Mouse (Mus musculus) CD8-positive naive resting alpha-beta T cell, adult 2 months (primary cell): ENCODE results near the gene Ttll5.

Source experiments
- DNase-seq, 2 experiments: peaks; one replicate each; pipeline ENCODE4 v3.0.0; 2022; ENCODE audit warnings: low read depth in 2 of 2, low spot score in 2 of 2

Gene Ttll5

DNA sequence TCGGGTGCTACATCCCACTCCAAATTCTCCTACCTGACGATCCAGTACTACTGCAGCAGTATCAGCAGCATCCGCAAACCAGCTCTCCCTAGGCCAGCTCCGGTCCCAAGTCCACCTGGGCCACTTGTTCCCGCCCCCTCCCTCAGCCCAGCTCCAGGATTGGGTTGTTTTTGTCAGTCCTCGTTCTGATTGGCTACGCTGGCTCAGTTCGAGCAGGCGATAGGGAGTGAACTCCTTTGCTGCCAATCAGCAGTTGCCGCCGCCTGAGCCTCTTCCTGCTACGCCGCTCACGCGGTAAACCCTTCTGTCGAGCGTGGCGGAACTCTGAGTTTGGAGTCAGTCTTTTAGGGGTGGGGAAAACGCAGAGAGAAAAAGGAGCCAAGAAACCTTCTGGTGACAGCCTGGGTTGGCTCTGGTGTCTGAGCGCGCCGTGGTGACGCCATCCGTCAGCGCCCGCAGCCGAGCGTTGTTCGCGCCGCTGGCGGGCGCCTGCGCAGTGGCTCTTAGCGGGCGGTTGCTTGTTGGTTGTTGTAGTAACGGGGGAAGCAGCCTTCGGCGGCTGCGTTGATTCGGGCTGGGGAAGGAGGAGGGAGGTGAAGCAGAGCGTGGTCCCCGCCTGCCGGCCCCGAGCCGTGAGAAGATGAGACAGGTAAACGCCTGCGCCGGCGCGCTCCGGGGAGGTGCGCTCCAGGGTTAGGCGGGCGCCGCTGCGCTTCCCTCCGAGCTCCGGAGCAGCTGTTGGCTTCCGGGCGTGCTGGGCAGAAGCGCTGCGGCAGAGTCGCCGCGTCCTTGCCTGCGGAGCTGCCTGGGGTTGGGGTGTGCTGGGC is at the start of gene Ttll5, which contains the start of gene Erg28:
Ttll5 (plus strand) TSS at position 222 of the 827 bp plus-strand sequence.
Erg28 (minus strand) TSS at position 113 of the 827 bp plus-strand sequence.
- peak; percentile 92 to 94 for DNase-seq

DNA sequence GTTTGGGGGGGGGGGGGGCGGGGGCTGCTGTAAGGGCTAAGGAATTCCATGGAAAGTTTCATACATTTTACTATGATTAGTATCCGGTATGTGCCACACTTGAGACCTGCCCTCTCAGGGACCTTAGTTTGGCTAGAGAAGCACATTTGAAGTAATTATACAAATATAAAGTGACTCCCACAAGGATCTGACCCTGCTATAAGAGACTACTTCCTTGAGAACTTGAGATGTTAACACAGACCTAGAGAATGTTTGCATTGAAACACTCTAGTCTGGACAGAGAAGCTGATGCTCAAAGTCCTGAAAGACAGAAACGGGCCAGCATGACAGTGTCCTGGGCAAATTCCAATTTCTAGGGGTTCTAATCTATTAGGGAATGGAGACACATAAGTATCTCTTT is 45.5 kb upstream of the Ttll5 start:
- no peak for DNase-seq

DNA sequence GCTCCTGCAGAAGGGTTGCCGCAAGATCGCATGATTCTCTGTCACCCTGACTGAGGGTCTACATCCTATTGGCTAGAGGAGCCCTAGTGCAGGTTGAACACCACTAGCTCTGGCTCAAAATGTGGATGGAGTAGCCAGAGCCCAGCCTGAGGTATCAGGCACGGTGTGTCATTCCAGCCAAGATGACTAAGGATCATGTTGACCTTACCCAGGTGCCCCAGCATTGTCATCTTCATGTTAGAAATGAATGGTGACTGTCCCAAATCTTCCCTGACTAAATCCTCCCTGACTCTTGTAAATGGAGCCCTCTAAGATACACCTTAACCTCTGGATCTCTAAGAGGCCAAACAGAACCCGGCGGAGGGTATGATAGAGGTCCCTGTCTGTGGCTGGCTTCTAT is 44.8 kb upstream of the Ttll5 start:
- DNase-seq: no peak

DNA sequence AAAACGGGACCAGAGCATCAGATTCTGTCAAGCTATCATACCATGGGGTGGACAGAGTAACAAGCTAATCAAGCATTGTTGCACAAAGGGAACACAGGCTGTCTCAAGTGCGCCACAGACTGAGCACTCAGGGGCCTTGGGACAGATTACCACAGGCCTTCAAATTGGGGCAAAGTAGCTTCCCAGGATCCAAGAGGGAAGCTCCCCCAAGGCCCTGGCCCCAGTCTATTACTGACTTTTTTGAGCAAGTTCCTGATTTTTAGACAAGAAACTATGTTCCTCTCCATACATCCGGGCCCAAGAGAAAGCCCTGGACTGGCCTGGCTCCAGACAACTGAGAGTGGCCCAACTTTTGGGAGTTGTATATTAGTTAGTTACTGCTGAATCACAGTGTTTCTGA is 42.9 kb upstream of the Ttll5 start:
- no peak for DNase-seq

DNA sequence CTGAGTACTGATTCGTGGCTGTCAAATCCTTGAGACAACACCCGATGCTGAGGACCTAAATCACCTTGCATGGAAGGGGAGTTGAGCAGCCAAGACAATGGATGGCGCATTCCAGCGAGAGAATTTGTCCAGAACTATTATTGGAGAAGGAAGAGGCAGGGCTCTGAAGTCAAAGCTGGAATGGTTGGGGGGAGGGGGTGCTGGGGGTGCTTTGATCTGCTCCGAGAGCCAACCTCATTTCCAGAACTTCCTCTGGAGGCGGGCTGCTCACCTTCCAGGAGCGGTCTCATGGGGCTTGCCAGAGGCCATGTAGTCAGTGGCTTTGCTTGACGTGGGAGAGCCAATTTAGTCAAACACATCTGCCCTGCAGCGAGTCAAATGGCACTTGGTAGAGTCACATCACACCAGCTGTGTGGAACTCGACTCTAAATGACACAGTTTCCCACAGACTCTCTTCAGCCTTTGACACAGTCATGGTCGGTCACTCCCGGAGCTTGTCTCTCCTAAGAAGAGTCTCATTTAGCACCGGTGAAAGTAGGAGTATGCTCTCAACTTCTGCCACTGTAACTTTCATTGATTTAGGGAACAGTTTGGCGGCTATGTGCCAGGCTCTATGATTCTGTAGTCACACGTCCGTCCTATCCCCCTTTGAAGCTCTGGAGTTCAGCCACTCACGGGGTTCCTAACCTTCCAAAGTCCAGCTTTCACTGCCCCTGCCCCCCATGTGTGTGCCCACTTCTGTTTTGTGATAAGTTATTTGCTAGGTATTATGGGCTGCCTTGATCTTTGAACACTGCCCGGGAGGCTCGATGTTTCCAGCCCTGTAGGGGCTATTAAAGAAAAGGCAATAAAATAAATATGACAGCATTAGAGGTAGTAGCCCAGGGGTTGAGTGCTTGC is 39.3 kb upstream of the Ttll5 start:
- no peak for DNase-seq

DNA sequence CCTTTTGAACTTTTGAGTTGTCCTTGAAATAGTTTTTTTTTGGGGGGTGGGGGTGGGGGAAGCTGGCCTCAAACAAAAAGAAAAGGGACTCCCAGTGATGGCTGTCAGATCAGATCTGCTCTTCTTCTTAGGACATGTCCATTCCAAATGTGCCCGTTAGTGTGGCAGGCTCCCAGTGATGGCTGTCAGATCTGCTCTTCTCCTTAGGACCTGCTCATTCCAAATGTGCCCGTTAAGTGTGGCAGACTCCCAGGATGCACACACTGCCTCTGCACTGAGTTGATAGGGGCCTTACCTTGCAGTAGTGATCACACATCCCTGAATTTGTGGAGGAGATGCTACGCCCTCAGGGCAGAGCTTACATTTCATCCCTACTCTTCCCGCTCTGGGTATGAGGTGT is 32.3 kb upstream of the Ttll5 start:
- no peak for DNase-seq

DNA sequence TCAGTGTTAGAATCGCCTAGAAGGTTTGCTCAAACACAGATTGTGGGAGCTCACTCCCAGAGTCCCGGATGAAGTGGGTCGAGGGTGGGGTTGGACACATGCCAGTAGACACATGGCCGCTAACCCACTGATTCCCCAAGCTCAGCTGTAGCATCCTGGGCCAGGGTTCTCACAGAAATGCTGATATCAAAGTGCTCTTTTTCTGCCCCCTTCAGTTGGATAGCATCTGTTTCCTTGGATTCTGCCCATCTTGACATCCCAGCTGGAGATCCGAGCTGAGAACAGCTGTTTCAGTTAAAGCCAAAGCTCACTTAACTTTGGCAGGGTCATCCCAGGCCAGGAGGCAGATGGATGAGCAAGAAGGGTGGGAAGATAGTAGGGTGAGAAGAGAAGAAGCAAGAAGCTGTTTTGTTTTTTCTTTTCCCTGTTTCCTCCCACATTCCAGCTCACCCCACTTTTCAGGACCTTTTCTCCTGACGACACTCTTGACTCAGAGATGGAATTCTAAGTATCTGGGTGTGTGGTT is 31.6 kb upstream of the Ttll5 start:
- no peak for DNase-seq

DNA sequence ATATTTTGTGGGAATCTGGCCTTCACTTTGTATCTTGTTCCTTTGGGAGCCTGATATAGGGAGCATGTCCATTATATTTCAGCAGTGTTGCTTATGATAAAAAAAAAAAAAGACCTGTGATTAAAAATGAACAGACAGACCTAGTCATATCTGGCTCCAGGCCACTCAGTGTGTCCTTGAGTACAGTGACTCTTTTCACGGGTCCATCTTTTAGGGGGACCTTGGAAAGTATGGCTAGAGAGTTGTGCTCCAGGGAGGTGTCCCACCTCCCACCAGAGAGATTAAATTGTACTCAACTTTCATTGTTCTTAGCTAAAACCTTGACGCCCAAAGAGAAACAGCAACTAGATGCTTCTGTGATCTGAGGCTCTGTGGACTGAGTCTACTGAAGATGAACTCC is 30.4 kb upstream of the Ttll5 start:
- no peak for DNase-seq

DNA sequence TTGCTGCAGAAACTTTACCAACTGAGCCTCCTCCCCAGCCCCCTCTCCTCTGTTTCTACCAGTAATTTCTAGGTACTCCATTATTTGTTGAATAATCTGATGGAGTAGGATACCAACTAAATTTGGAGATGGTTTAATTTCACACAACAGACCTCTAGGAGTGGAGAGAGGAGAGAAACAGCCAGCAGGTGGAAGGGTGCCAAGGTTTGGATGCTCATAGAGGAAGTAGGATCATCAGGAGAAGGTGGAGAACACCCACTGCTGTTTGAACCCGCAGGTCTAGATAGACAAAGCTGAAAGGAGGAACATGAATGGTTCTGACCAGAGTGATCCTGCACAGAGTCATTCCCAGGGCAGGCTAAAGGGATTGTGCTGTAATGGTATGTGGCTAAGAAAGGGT is 28.9 kb upstream of the Ttll5 start:
- DNase-seq: no peak

DNA sequence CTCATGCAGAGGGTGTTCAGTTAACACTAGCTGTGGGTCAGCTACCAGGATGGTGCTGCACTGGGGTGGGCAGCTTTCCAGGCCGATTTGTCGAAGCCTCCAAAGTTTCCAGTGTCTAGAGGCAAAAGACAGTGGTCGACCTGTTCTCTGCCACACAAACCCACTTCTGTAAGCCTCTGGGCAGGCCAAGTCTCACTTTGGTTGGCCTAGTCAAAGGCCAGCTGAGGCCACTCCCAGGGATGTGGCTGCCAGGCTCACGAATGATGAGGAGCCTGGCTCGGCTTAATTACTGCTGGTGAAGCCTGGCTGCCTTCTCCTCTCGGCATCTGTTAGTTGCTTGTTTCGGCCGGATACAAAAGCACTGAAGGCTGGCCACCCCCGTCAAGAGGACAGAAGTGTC is 24.4 kb upstream of the Ttll5 start:
- DNase-seq: no peak

DNA sequence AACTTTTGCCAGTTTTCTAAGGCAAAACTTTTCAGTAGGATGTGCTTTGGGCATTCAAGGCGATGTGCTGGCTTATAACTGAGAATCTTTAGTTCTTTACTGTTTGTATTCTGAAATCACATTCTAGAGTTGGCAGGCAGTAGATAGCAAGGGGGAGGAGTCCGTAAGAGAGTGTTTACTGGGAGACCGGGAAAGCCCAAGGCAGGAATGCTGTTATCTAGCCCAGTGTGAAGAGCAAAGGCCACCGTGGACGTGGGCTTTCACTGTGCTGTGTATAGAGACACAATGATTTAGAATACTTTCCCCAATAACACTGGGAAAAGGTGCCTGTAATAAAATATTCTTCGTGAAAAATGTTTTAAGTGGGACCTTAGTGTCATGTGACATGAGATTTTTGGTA is 14.7 kb upstream of the Ttll5 start:
- no peak for DNase-seq

DNA sequence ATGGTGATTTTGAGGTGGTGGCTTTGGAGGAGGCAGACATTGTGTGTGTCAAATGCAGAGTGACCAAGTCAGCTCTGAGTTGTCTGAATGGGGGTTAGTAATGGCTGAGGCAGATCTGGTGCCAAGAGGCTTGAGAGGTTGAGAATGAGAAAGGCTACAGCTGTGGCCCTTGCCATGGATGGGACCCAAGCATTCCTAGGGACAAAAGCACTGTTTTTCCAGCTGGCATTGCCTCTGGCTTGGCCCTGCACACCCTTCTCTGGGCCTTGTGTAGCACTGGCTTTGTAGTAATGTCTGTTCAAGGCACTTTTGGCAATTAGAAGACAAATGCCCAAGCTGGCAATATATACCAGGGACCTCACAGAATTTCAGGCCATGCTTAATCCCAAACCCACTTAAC is 13.5 kb upstream of the Ttll5 start:
- no peak for DNase-seq

DNA sequence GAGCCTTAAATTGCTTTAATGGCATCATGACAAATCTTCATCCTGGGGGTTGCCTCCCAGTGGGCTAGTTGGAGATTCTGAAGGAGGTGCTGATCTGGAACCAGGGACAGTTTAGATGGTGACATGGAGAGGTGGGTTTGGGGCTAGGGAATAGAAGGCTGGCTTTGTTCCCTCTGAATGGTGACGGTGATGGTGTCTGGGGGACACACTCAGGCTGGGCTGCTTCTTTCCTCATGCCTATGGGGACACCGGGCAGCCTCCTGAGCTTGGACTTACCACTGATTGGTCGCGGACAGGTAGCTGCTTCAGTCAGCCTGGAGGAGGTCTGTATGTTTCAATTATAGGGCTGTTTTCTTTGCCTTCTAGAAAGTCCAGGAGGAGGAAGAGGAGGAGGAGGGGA is 12.8 kb upstream of the Ttll5 start:
- no peak for DNase-seq

DNA sequence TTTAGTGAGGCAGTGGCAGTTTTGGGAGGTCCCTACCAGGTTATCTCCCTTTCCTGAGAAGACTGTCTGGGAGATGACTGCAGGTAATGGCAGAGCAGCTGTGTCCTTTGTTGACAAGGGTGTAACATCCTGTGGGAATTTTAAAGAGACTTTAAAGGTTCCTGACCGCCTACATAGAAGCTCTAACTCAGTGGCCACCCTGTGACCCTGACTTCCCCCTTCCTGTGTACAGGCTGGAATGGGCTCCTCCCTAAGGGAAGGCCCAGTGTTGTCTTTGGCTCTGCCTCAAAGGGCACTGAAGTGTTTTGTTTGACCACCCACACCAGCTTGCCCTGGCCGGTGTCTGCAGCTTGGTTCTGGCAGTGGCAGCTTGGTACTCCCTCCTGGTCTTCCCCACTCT is 10.9 kb upstream of the Ttll5 start:
- DNase-seq: no peak

DNA sequence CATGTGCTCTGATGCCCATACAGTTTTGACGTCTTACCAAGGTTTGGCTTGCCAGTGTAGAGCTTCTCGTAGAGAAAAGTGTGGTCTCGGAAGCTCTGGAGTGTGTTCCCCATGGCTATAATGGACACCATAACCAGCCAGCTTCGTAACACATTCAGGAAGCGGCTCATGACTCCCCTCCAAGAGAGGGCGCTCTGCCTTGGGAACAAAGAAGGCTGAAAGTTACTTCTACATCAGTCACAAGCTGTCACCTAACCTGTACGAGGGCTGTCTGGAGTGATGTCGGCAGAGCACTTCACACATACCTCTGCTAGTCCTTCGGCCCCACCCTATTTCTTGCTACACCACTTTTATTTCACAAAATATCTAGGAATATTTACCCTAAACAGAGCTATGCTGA is 2.4 kb upstream of the Ttll5 start:
- DNase-seq: no peak

DNA sequence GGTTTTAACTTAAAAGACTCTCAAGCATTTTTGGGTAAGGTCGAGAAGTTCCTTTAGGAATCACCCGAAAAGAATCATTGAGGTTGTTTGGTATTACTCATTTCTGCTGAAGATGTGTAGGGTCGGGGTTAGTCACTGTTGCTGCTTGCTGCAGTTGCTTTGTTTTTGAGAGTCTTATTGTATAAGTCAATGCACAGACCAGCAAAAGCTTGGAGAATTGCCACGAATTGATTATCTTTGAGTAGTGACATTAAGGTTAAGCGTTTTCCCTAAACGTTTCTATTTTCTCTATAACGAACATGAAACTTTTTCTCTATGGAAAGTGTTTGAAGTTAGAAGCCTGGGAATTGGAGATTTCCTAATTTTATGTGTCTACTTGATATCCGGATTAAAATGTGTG is 902 bp downstream of the Ttll5 start:
- DNase-seq: no peak

DNA sequence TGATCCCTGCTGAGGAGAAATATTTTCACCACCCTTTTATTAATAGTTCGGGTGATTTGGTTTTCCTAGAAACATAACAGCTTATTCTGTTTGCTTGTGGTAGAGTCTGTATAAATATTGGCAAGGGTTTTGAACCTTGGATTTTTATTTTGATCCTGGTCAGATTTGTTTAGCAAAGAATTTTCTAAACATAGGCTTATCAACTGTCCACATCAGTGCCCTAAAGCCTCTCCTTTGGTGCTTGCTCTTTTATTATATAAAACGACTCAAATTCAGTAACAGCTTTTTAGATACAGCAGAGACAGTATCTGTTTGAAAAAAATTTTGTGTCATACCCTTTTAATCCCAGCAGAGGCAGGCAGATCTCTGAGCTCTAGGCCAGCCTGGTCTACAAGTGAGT is 1.4 kb downstream of the Ttll5 start:
- no peak for DNase-seq

DNA sequence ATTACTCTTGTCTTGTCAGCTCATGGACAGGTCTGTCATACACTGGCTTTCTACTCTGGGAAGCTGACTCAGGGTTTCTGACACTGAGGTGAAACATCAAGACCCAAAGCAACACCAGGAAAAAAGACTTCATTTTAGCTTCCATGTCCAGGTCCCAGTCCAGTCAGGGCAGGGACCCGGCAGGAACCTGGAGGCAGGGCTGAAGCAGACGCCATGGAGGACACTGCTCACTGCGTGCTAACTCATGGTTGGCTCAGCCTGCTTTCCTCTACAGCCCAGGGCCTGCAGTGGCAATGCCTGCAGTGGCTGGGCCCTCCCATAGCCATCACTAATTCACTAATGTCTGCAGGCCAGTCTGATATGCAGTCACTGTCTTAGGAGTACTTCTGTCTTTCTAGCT is 4.4 kb downstream of the Ttll5 start:
- no peak for DNase-seq

DNA sequence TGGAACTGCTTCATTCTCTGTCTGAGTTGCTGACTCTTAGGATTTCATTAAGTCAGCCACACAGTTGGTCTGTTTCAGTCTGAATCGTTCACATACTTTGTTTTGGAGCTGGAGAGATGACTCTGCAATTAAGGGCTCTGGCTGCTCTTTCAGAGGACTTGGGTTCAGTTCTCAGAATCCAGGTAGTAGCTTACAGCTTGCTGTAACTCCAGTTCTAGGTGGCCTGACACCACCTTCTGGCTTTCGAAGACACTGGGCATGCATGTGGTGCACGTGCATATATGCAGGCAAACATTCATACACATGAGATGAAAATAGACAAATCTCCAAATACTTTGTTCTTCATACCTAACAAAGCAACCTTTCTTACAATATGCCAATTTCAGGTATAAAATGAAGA is 5.4 kb downstream of the Ttll5 start:
- DNase-seq: no peak

DNA sequence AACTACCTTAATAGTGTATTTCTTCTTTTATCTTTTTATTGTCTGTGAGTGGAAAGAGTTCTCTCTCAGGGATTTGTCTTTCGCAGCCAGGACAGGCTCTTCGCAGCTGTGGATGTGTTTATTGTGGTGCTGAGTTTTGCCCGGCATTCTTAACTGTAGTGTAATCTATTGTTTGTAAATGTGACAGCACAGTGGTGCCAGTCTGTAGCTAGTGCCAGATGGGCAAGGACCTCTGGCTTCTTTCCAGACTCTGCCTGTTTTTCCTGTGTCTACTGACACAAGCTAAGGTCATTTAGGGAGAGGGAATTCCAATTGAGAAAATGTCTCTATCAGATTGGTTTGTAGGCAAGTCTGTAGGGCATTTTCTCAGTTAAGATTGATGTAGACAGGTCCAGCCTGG is 6.2 kb downstream of the Ttll5 start:
- DNase-seq: no peak

DNA sequence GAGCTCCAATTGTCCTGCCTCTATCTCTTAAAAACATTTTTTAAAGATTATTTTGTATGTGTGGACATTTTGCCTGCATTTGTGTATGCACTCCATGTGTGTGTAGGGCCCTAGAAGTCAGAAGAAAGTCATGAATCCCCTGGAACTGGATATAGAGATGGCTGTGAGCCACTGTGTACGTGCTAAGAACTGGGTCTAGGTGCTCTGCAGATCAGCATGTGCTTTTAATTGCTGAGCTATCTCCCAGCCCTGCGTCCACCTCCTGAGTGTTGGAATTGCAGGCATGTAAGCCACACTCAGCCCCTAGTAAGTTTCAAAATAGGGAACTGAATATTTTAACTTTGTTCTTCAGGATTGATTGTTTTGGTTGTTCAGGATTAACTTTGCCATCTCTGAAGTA is 10.1 kb downstream of the Ttll5 start:
- DNase-seq: no peak

DNA sequence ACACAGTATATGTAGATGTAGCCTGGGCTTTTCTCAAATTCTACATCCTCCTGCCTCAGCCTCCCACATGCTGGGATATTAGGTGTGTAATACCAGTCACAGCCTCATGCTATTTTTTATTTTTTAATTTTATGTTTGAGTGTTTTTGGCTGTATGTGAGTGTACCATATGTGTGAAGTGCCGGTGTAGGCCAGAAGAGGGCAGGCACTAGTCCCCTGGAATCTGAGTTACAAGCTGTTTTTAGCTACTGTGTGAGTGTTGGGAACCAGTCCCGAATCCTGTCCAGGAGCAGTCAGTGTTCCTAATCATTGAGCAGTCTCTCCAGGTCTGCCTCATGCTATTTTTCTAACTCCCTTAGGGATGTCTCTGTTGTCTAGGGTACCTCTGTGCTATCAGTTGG is 13.3 kb downstream of the Ttll5 start:
- DNase-seq: no peak
